Mouse (Mus musculus) stomach, postnatal 0 days (tissue): ENCODE results near the gene Prr30. TPM values are rescaled to one million over a fixed set of nuclear protein-coding genes. Genes with fewer than 3 reads are reported as not detected.

Source experiments
- ATAC-seq: fragments of 200-750 bp; cut with Nextera tagmentation; 2 replicates; pipeline ENCODE4 v1.8.0; 2017; ENCODE audit not compliant: low FRiP score, low TSS enrichment
- DNase-seq: peaks from one replicate; pipeline ENCODE4 v3.0.0-alpha.2; 2016; ENCODE audit warnings: low spot score
- H3K27ac ChIP-seq: fragments of 300-500 bp; sonication (generic); replicated peaks from 2 replicates; pipeline ENCODE4 v1.5.1; 2014; ENCODE audit warnings: mild to moderate bottlenecking, control low read depth
- H3K27me3 ChIP-seq: fragments of 300-500 bp; sonication (generic); 2 replicates; pipeline ENCODE4 v1.6.1; 2014; ENCODE audit warnings: low read length; ENCODE audit not compliant: control insufficient read depth, insufficient read depth
- H3K36me3 ChIP-seq: fragments of 300-500 bp; sonication (generic); 2 replicates; pipeline ENCODE4 v1.6.1; 2014; ENCODE audit warnings: low read length, mixed read lengths; ENCODE audit not compliant: control insufficient read depth, insufficient read depth
- H3K4me1 ChIP-seq: fragments of 300-500 bp; sonication (generic); replicated peaks from 2 replicates; pipeline ENCODE4 v1.6.1; 2014; ENCODE audit warnings: antibody characterized with exemption; ENCODE audit not compliant: control insufficient read depth, insufficient read depth
- H3K4me2 ChIP-seq: fragments of 300-500 bp; sonication (generic); replicated peaks from 2 replicates; pipeline ENCODE4 v1.6.1; 2014; ENCODE audit warnings: low read depth, mild to moderate bottlenecking, control low read depth, moderate library complexity
- H3K4me3 ChIP-seq: fragments of 300-500 bp; sonication (generic); 2 replicates; pipeline ENCODE4 v1.5.1; 2014; ENCODE audit warnings: low read depth, low read length, control low read depth
- H3K9ac ChIP-seq: fragments of 300-500 bp; sonication (generic); 2 replicates; pipeline ENCODE4 v1.6.1; 2014; ENCODE audit warnings: mild to moderate bottlenecking, low read length, control low read depth, mixed read lengths
- H3K9me3 ChIP-seq: fragments of 300-500 bp; sonication (generic); 2 replicates; pipeline ENCODE4 v1.6.1; 2016; ENCODE audit warnings: low read length; ENCODE audit not compliant: control insufficient read depth
- CTCF ChIP-seq: IDR thresholded peaks from 2 replicates; pipeline ENCODE4 v1.5.1; 2016; ENCODE audit warnings: antibody characterized with exemption, low read depth, mild to moderate bottlenecking, moderate library complexity
- EP300 ChIP-seq: optimal IDR thresholded peaks from 2 replicates; pipeline ENCODE3; 2016; ENCODE audit warnings: antibody characterized with exemption
- WGBS: fragments of 180-500 bp; shearing (Covaris S2); extraction: QIAGEN DNeasy Blood & Tissue Kit; methylation state at CpG from one replicate; pipeline ENCODE4 v1.1.7; 2014; 5-methylcytosine and 5-hydroxymethylcytosine counted together
- polyA plus RNA-seq: library from polyadenylated mRNA; unstranded; fragments of >200 nt; fragmentation: Nextera tagmentation; extraction: Ambion mirVana; gene quantifications from 2 replicates; pipeline ENCODE4 v1.2.1, GENCODE M21; 2015

Prr30 gene
- polyA plus RNA-seq, 1 experiment from 2014 or later, result not detected

DNA sequence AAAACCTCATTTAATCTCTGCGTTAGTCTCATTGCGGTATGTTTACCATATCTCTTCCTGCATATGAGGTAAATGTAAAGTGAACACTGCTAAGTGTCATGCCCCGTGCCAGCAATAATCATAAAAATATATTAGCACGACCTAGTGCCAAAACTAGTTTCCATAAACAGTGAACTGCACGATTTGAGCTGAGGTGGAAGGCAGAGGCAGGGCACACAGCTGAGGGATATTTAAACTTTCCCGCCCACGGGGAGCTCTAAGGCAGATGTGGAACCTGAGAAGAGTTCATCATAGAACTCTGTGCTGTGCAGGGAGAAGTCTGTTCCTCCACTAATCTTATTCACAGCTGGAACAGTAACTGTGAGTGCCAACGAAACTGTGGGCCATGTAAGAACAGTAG is 22.2 kb upstream of the Prr30 start:
- ATAC-seq (no peak), DNase-seq (no peak)
- Histone ChIP-seq H3K4me3 (no peak overlapping the region), H3K36me3 (no peaks in the 10 kb centered on the region), H3K9ac (no peak overlapping the region), H3K27me3 (no peaks in the 10 kb centered on the region), H3K9me3 (no peaks in the 10 kb centered on the region), H3K4me2 (no peak overlapping the region), H3K4me1 (no peaks in the 10 kb centered on the region), H3K27ac (no peak overlapping the region)
- WGBS, result 46% methylated on average over 8 of the region's 8 CpGs
- no peak for TF ChIP-seq CTCF
- no peak for TF ChIP-seq EP300

DNA sequence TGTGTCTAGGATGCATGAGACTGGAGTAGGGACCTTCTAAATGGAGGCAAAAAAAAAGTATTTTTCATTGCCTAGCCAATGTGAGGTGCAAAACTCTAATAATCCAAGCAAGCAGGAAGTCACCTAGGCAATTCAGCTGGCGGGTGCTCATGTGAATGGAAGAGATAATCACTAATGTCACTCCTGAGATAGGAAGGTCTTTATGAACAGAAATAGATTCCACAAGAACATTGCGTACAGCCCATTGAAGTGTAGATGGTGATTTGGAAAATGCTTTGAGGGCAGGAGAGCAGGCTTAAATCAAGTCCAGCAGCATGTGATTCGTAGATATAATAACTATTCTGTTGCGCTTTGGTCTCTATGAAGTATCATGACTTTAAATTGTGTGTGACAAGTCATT is 27.9 kb downstream of the Prr30 start:
- Histone ChIP-seq H3K36me3 (no peaks in the 10 kb centered on the region), H3K9ac (no peak overlapping the region), H3K4me1 (no peaks in the 10 kb centered on the region), H3K9me3 (no peaks in the 10 kb centered on the region), H3K4me2 (no peak overlapping the region), H3K27me3 (no peaks in the 10 kb centered on the region), H3K27ac (no peak overlapping the region), H3K4me3 (no peak overlapping the region)
- DNase-seq (no peak), ATAC-seq (no peak)
- TF ChIP-seq EP300, result no peak
- TF ChIP-seq CTCF, result no peak
- WGBS, result 89% methylated on average over 4 of the region's 4 CpGs
